Mouse (Mus musculus): ENCODE results near the gene Dnaic1. TPM values are rescaled to one million over a fixed set of nuclear protein-coding genes. Genes with fewer than 3 reads are reported as not detected.
A peak's percentile ranks its signal among the peaks of the same experiment; 100 is the strongest.

The Dnaic1 gene
- polyA plus RNA-seq, 1 experiment from 2014 or later: 1.5 TPM

DNA sequence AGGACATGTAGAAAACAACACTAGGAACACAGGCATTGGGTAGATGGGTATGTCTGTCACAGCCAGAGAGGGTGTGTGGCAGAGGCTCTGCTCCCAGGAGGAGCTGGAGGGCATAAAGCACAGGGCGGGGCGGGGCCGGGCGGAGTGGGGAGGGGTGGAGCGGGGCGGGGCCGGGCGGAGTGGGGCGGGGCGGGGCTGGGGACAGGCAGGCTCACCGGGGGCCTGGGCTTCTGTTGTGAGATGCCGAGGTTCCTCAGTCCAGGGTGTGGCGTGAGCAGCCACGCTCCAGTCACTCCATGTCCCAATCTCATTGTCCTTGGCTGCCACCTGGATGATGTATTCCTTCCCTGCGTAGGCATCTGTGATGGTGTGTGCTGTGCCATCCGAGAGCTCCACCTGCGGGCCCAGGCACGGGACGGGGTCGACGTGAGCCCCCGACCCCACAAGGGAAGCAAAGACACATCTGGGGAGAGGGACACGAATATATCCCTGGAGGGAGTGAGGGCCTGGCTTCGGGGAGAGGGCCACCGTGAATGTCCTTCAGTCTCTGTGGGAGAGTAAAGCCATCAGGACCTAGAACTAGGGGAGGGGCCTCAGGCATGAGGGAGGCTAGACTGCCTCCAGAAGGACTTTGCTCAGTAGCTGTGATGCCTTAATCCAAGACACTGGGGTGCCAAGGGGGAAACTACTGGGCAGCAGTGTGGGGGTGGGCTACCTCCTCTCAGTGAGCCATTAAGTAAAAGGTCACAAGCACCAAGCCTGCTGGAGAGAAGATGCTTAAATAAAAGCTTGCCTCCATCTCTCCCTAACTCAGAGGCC lies 89.2 kb downstream of the Dnaic1 start:
- H3K9me3 ChIP-seq: no peaks in the 10 kb centered on the region
- H3K4me3 ChIP-seq (replicated peaks): no peak overlapping the region
- H3K9ac ChIP-seq: peak overlapping the region; percentile 42; the same call in 1 of the 2 replicates
- H3K36me3 ChIP-seq (replicated peaks): peaks cover 50% of the 10 kb centered on the region
- peaks cover 18% of the 10 kb centered on the region for H3K27me3 ChIP-seq
- no peak overlapping the region for H3K4me2 ChIP-seq
- no peak overlapping the region for H3K27ac ChIP-seq
- ATAC-seq (ENCODE audit: low FRiP score): 0 out of 2 replicates have a peak, but pooled peaks have one; percentile 34
- WGBS: 15% methylated on average over 24 of the region's 25 CpGs
- H3K4me1 ChIP-seq: peaks cover 67% of the 10 kb centered on the region

DNA sequence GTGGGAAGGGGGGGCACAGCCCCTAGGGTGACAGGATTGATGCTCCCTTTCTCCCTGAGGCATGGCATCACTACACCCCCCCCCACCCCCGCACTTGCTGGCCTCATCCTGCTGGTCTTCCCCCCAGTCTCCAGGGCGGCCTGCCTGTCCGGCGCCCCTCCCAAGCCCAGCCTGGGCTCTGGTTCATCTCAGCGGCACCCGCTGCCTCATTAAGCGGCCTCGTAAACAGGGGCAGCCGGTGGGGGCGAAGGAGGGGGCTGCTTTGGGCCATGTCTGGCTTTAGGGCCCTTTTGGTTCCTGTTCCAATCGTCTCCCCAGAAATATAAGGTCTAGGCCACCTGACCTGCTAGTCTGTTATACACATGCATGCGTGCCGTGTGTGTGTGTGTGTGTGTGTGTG lies 90.0 kb downstream of the Dnaic1 start:
- Histone ChIP-seq H3K9me3 (no peaks in the 10 kb centered on the region), H3K27ac (0 out of 2 replicates have a peak overlapping the region, but pooled peaks have one; percentile 53), H3K36me3 (replicated peaks) (peaks cover 57% of the 10 kb centered on the region), H3K4me3 (replicated peaks) (no peak overlapping the region), H3K9ac (peak overlapping the region; percentile 42), H3K4me2 (no peak overlapping the region), H3K27me3 (peaks cover 18% of the 10 kb centered on the region), H3K4me1 (peaks cover 68% of the 10 kb centered on the region)
- ATAC-seq (ENCODE audit: low FRiP score): no peak
- 53% methylated on average over 13 of the region's 13 CpGs for WGBS

DNA sequence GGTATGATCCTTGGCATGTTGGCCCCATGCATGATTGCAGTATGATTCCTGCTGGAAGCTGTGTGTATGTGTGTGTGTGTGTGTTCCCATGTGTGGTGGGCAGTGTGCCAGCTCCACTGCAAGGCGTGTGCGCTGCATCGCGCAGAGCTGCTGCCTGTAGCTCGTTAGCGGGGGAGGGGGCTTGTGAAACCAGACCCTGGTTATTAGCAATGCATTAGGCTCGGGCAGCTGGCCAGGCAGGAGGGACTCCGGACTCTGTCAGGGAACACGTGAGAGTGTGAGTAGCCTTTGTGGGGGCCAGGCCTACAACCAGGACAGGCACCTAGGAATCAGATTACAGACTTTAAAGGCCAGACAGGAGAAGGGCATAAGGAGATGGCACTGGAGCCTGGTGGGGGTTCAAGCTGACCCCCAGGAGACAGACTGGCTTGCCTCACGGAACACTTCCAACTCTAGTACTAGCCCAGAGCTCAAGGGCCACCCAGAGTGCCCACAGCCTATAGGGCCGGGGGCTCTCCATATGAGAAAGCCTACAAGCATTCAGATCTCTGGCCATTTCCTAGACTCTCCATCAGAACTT lies 91.4 kb downstream of the Dnaic1 start:
- Histone ChIP-seq H3K9me3 (no peaks in the 10 kb centered on the region), H3K4me3 (replicated peaks) (no peak overlapping the region), H3K9ac (no peak overlapping the region), H3K27me3 (peaks cover 18% of the 10 kb centered on the region), H3K4me1 (peaks cover 78% of the 10 kb centered on the region), H3K4me2 (peak overlapping the region; percentile 2; the same call in 1 of the 2 replicates), H3K36me3 (replicated peaks) (peaks cover 63% of the 10 kb centered on the region), H3K27ac (peak overlapping the region; percentile 48)
- 14% methylated on average over 11 of the region's 11 CpGs for WGBS
- ATAC-seq (ENCODE audit: low FRiP score): peak; percentile 51; the same call in 1 of the 2 replicates

DNA sequence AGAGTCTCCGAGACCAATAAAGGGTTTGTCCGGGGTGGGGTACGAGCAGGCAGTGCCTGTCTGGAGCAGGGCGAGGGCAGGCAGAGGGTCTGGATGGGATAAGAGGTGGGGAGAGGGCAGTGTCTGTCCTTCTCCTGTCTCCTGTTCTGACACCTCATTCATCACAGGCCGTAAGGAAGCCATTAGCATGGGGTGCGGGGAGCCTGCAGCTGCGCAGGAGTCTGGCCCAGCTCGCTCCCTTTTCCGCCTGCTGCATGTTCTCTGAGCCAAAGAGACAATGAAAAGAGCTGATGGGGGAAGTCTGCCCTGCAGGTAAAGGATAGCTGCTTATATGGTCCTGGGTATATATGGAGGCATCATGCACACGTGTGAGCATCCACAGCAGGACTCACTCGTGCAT lies 93.1 kb downstream of the Dnaic1 start:
- H3K27ac ChIP-seq: no peak overlapping the region; the same call in 1 of the 2 replicates
- no peak for ATAC-seq (ENCODE audit: low FRiP score)
- peaks cover 24% of the 10 kb centered on the region for H3K27me3 ChIP-seq
- H3K4me1 ChIP-seq: peaks cover 81% of the 10 kb centered on the region
- H3K36me3 ChIP-seq (replicated peaks): peaks cover 60% of the 10 kb centered on the region
- no peak overlapping the region for H3K9ac ChIP-seq
- WGBS: 82% methylated on average over 11 of the region's 11 CpGs
- H3K4me3 ChIP-seq (replicated peaks): no peak overlapping the region
- H3K4me2 ChIP-seq: no peak overlapping the region
- no peaks in the 10 kb centered on the region for H3K9me3 ChIP-seq

DNA sequence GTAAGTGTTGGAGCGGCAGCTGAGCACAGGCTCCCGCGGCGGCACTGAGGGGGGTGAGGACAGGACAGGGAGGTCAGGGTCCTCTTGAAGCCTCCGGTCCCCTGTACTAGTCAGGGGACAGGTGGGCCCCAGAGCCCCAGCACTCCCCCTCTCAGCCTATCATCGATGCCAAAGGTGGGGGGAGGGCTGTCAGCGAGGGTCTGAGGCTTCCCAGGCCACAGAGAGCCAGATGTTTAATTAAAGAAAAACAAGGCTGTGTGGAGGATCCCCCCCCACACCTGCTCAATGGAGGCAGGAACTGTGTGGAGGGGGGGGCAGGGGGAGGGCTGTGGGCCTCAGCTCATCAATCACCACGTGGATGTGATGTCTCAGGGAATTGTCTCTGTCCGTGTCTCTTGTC lies 94.0 kb downstream of the Dnaic1 start:
- ATAC-seq (ENCODE audit: low FRiP score): no peak
- no peak overlapping the region for H3K27ac ChIP-seq

DNA sequence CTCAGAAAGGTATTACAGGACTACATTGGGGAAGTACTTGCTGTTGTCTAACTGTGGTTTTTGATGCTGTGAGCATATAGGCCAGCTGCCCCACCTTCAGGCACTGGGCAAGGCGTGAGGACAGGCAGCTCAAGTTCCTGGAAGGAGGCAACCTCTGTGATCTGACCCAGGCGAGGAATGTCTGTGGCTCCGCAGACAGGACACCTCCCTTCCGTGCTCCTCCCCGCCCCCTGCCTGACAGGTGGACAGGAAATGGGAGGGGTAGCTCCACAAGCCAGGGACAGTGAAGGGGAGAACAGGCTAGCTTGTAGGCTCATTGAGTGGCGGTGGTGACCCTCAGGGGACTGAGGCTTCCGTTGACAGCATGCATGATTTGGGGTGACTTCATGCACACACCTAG lies 95.0 kb downstream of the Dnaic1 start:
- Histone ChIP-seq H3K4me2 (no peak overlapping the region), H3K4me3 (replicated peaks) (no peak overlapping the region), H3K27me3 (peaks cover 14% of the 10 kb centered on the region), H3K9ac (no peak overlapping the region), H3K27ac (peak overlapping the region; percentile 15; the same call in 1 of the 2 replicates), H3K9me3 (no peaks in the 10 kb centered on the region), H3K36me3 (replicated peaks) (peaks cover 59% of the 10 kb centered on the region), H3K4me1 (peaks cover 65% of the 10 kb centered on the region)
- WGBS: 66% methylated on average over 7 of the region's 7 CpGs
- no peak for ATAC-seq (ENCODE audit: low FRiP score)

More for the DNA sequence above, 94.0 kb downstream of the Dnaic1 start:
- no peak overlapping the region; the same call in 1 of the 2 replicates for H3K4me2 ChIP-seq
- H3K36me3 ChIP-seq (replicated peaks): peaks cover 57% of the 10 kb centered on the region
- H3K9ac ChIP-seq: 0 out of 2 replicates have a peak overlapping the region, but pooled peaks have one; percentile 21
- peaks cover 74% of the 10 kb centered on the region for H3K4me1 ChIP-seq
- H3K27me3 ChIP-seq: peaks cover 23% of the 10 kb centered on the region
- WGBS: 70% methylated on average over 9 of the region's 9 CpGs
- no peak overlapping the region for H3K4me3 ChIP-seq (replicated peaks)
- H3K9me3 ChIP-seq: no peaks in the 10 kb centered on the region

DNA sequence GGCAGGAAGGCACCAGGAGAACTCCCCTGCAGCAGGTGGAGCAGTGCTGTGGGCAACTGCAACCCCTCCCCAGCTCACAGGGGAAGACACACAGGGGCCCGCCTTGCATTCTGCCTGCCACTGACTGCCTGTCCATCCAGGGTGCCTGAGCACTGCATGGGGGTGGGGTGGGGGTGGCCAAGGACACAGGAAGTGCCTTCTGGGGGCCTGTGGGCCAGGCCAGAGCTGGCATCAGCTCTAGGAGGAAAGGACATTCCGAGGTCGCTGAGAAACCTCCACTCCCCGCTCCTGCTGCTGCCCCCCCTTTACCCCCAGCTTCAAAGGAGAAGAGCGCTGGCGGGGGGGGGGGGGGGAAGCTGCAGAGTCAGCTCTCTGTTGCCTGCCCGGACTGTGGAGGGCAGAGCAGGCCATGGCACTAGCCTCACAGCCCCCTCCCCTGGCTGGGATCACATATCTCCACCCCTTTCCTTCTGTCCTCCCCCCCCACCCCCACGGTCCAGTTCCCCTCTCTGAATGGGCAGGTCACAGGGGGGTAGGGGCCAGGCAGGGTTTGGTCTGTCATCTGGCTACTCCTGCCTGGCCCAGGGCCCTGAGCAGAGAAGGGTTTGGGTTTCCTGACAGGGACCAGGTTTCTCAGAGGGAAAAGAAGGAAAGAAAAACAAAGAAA lies 95.6 kb downstream of the Dnaic1 start:
- Histone ChIP-seq H3K4me2 (0 out of 2 replicates have a peak overlapping the region, but pooled peaks have one; percentile 1), H3K27ac (peak overlapping the region; percentile 15), H3K4me1 (peaks cover 63% of the 10 kb centered on the region), H3K9me3 (no peaks in the 10 kb centered on the region), H3K4me3 (replicated peaks) (no peak overlapping the region), H3K9ac (peak overlapping the region; percentile 5; the same call in 1 of the 2 replicates), H3K36me3 (replicated peaks) (peaks cover 60% of the 10 kb centered on the region), H3K27me3 (peaks cover 14% of the 10 kb centered on the region)
- no peak for ATAC-seq (ENCODE audit: low FRiP score)
- 10% methylated on average over 5 of the region's 8 CpGs for WGBS

DNA sequence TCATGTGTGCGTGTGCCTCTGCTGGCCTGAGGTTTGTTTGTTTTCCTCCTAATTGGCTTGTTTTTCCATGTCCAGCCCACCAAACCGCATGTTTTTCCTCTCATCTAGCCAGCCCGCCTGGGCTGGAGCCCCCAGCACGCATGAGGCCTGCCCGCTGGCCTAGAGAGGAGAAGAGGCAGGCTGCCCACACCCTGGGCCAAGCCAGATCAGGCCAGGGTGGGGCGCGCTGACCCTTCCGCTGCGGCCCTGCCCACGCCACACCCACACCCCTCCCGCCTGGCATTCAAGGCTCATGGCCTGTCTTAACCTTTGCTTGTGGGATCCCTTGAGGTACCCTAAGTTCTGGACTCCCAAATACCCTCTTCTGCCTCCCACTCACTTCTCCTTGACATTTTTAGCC lies 97.1 kb downstream of the Dnaic1 start:
- H3K4me1 ChIP-seq: peaks cover 62% of the 10 kb centered on the region
- H3K9ac ChIP-seq: no peak overlapping the region
- no peak overlapping the region for H3K4me3 ChIP-seq (replicated peaks)
- peaks cover 70% of the 10 kb centered on the region for H3K36me3 ChIP-seq (replicated peaks)
- no peak overlapping the region; the same call in 1 of the 2 replicates for H3K27ac ChIP-seq
- no peak overlapping the region for H3K4me2 ChIP-seq
- H3K27me3 ChIP-seq: peaks cover 14% of the 10 kb centered on the region
- 85% methylated on average over 11 of the region's 11 CpGs for WGBS
- no peaks in the 10 kb centered on the region for H3K9me3 ChIP-seq
- ATAC-seq (ENCODE audit: low FRiP score): no peak

DNA sequence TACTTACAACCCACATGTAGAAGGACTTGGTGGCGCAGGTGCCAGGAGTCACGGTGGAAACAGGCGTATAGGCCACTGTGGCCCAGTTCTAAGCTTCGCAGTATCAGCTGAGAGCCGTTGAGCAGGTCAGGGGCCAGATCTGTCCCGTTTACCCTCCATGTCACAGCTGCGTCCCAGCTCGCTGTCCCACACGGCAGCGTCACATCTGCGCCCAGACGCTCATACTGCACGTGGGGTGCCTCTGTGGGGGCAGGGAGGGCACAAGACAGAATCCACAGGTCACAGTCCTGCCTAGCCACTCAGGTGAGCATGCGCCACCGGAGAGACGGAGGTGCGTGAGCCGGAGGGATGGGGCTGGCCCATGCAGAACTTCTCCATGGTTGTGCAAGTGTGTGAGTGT lies 101.3 kb downstream of the Dnaic1 start:
- Histone ChIP-seq H3K27ac (peak overlapping the region; percentile 94), H3K36me3 (replicated peaks) (peaks cover 37% of the 10 kb centered on the region)

DNA sequence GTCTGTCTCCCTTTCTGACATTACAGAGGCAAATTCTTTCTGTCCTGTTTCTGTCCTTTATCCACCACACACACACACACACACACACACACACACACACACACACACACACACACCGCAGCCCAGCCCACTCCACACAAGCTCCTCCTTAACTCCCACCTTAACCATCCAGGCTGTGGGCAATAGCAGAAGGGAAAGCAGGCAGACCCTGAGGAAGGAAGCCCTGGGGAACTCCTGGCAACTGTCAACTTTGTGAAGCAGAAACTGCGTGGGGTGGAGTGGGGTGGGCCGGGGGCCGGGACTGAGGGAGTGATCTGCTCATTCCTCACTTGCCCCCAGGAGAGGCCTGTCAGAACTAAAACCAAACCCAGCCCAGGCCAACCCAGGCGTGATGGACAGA lies 101.9 kb downstream of the Dnaic1 start:
- 12% methylated on average over 5 of the region's 5 CpGs for WGBS
- Histone ChIP-seq H3K4me3 (replicated peaks) (peak overlapping the region; percentile 1; the same call in 1 of the 2 replicates), H3K4me2 (peak overlapping the region; percentile 38)

More for the DNA sequence above, 101.3 kb downstream of the Dnaic1 start:
- Histone ChIP-seq H3K4me3 (replicated peaks) (no peak overlapping the region), H3K4me1 (peaks cover 61% of the 10 kb centered on the region), H3K4me2 (no peak overlapping the region), H3K9ac (no peak overlapping the region), H3K9me3 (no peaks in the 10 kb centered on the region), H3K27me3 (0 out of 2 replicates have a peak, but pooled peaks cover 5% of the 10 kb centered on the region)
- ATAC-seq (ENCODE audit: low FRiP score): no peak
- 76% methylated on average over 18 of the region's 18 CpGs for WGBS

DNA sequence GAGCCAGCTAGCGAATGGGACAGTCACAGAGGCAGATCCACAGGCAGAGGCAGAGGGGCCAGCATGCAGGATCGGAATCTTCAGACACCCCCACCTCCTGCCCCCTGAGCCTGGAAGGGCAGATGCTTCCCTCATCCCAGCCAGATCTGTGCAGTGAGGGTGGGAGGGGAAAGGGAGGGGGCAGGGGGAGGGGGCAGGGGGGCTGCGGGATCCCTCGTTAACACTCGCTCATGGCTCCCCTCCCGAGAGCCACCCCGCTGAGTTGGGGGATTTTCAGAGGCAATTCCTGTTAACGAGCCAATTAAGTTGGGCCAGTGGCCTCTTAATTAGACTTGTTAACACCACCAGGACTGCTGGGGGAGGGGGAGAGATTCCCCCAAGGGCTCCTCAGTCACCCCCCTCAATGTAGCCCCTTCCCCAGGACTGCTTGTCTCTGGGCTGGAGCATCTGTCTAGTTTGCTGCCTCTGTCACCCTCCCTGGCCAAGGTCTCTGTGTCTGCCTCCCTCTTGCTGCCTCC lies 102.4 kb downstream of the Dnaic1 start:
- peak overlapping the region; percentile 38 for H3K4me2 ChIP-seq
- peak overlapping the region; percentile 1 for H3K4me3 ChIP-seq (replicated peaks)
- 2% methylated on average over 8 of the region's 8 CpGs for WGBS
- peak; percentile 81 for ATAC-seq (ENCODE audit: low FRiP score)
- H3K4me1 ChIP-seq: peaks cover 70% of the 10 kb centered on the region
- H3K27me3 ChIP-seq: peaks cover 10% of the 10 kb centered on the region; the same call in 1 of the 2 replicates
- H3K27ac ChIP-seq: peak overlapping the region; percentile 94
- H3K36me3 ChIP-seq (replicated peaks): peaks cover 28% of the 10 kb centered on the region
- no peaks in the 10 kb centered on the region for H3K9me3 ChIP-seq
- H3K9ac ChIP-seq: peak overlapping the region; percentile 48

More for the DNA sequence above, 101.9 kb downstream of the Dnaic1 start:
- Histone ChIP-seq H3K27ac (peak overlapping the region; percentile 94), H3K9me3 (no peaks in the 10 kb centered on the region), H3K9ac (peak overlapping the region; percentile 48; the same call in 1 of the 2 replicates), H3K4me1 (peaks cover 65% of the 10 kb centered on the region), H3K36me3 (replicated peaks) (peaks cover 33% of the 10 kb centered on the region), H3K27me3 (peaks cover 10% of the 10 kb centered on the region; the same call in 1 of the 2 replicates)
- peak; percentile 36 for ATAC-seq (ENCODE audit: low FRiP score)
